Mouse (Mus musculus): Measurements from ENCODE around the gene Usb1. TPM values are rescaled to one million over a fixed set of nuclear protein-coding genes. Genes with fewer than 3 reads are reported as not detected.

The Usb1 gene
- 10 to 100 TPM in 1 of 2 experiments, 1 to 10 TPM in 1; 9.8 to 11.7 TPM for total RNA-seq (2021)

- peak; percentile 89 to 92 for DNase-seq
These were observed at the start of gene Usb1, which contains the start of gene Zfp319 for GRCm38 (mm10) chr8:95331720-95332436. Usb1 (plus strand) TSS chr8:95332284. Zfp319 (minus strand) TSS chr8:95331950.

DNA sequence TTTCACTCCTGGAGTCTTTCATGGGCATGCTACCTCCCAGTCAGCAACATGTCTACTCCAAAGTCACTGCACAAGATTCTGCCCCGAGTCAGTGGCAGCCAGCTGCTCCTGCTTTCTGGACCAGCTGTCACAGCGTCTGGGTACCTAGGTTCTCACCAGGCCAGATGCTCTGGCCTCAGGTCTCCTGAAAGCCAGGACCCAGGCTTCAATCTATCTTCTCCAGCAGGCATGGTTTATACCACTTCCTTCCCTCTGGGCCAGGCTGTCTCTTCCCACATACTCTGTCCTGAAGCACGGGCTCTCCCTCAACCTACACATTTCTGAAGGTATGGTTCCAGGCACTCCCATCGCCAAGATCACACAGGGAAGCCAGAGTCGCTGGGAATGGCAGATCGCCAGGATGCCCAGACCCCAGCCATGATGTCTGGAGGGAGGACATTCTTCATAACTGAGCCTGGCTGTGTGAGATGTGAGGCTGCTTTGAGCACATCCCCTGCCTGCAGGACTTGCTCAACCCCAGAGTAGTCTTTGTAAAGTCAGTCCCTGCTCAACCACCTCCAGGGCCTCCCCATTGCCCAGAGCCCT is 42.9 kb upstream of the Usb1 start:
- DNase-seq = no peak

DNA sequence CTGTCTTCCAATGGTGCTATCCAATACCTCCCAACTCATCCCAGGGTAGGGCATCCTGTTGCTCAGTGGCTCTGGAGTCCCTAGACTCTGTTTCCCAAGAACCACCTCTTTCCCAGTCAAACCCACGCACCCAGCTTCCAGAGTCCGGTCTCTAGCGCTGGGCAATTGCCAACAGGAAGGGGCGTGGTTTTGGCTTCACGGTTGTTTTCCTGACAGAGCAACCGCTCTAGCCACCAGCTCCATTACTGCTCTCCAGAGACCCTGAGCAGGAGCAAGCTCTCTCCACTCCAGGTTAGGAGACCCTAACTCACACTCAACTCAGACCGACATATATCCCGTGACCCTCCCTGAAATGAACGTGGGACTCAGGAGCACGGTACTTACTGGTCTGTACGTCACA is 38.9 kb upstream of the Usb1 start:
- peak; percentile 8 to 21 for DNase-seq

DNA sequence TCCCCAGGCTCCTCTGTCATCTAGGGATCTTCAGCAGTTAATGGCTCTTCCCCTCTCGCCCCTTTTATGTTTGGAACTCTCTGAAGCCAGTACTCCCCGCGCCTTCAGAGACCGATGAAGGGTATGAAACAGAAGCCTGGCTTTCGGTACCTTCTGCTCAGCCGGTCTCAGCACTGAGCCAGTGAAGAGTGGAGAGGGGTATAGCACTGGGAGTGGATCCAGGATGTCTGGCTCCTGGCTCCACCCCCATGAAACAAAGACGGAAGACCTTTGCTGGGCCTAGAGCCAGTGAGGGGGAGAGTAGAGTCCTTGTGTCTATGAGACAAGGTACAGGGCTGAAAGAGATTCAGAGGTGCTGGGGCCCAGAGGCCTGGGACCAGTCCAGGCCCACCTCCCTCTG is 38.2 kb upstream of the Usb1 start:
- DNase-seq = no peak

DNA sequence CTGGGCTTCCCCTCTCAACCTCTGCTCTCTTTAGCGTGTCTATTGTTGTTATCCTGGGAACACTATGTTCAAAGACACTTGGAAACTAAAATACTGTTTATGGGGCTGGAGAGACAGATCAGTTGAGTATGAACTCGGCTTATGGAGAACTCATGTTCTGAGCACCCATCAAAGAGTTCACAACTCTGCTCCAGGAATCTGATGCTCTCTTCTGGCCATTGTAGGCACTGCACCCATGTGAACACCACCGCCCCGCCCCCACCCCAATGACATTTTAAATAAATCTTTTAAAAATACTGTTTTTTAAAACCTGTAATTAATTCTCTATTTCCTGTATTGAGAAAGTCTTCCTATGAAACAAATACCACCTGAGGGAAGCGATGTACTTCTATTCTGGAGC is 29.7 kb upstream of the Usb1 start:
- no peak for DNase-seq

DNA sequence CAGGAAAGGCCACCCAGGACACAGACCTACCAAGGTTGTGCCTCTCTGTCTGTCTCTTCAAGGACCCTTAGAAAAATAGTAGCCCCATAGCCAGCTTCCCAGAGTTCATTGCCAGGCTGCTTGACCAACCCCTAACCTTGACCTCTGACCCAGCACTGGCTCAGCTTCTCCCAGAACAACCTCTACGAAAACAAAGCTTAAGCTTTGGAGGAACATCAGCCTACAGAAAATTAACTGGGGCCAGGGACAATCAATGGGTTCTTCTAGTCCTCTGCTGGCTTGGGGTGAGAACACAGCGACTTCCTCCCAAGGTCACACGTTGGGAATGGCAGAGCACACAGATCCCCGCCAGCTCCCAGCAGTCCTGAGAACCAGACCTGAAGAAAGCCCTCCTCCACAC is 26.6 kb upstream of the Usb1 start:
- no peak for DNase-seq

DNA sequence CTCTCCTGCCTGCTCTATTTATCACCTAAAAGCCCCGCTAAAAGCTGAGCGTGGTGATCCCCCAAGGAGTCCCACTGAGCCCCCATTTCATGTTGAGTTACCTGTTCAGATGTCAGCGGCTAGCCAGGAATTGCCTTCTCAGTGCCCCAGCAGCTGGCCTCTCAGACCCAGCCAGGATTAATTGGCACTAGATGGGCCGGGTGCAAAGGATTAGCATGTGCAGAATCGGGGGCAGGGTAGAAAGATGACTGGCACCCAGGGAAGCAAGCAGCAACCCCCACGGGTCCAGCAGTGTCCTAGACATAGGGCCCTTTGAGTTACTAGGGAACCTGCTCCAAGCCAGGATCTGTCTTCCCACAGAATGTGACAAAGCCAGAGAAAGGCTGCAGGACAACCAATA is 25.7 kb upstream of the Usb1 start, which contains the start of gene Cngb1:
Gene Cngb1 (minus strand): TSS at position 155 of the 400 bp plus-strand sequence.
- DNase-seq = no peak

DNA sequence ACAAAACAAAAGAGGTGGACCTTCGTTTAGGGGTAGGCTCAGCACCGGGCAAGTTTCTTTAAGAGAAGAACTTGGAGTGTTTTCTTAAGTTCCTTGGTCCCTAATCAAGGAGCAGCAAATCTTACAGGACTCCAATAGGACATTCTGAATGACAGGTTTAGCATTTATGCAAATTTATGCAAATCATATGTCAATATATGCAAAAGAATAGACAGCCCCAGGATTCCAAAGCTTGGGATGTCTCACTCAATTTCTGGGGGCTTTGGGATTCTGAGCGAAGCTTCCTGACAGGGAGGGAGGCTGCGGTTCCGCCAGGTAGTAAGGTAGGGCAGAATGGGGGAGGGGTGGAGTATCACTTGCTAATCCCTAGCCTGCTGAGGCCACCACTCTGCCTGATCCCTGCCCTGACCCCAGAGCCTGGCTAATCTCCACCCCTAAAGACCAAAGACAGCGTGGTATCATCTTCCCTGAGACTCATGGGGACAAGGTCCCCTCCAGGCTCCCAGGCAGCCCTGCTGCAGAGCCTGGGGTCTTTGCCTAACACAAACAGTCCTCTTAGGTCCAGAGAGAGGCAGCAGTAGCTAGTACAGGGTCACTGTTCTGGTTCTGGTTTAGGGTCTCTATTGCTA is 21.6 kb upstream of the Usb1 start, which contains the start of gene Tepp:
Gene Tepp (plus strand): TSS at position 225 of the 629 bp plus-strand sequence.
- no peak for DNase-seq

GRCm38 (mm10) chr8:95312836-95313235 is 19.2 kb upstream of the Usb1 start:
- no peak for DNase-seq

- DNase-seq = no peak
These were observed 18.2 kb upstream of the Usb1 start for GRCm38 (mm10) chr8:95313857-95314256.

DNA sequence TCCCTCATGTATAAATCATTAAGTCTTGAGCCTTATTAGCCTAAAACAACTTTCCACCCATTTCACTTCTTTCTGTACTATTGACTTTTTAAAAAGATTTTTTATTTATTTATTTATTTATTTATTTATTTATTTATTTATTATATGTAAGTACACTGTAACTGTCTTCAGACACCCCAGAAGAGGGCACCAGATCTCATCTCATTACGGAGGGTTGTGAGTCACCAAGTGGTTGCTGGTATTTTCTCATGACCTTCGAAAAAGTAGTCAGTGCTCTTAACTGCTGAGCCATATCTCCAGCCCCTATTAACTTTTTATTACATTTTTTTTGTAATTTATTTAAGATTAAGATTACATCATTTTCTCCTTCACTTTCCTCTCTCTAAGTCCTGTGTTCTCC is 17.4 kb upstream of the Usb1 start:
- DNase-seq = no peak

GRCm38 (mm10) chr8:95315350-95315749 is 16.7 kb upstream of the Usb1 start:
- DNase-seq = no peak

- no peak for DNase-seq
These were observed 11.6 kb upstream of the Usb1 start for GRCm38 (mm10) chr8:95320224-95321139.

DNA sequence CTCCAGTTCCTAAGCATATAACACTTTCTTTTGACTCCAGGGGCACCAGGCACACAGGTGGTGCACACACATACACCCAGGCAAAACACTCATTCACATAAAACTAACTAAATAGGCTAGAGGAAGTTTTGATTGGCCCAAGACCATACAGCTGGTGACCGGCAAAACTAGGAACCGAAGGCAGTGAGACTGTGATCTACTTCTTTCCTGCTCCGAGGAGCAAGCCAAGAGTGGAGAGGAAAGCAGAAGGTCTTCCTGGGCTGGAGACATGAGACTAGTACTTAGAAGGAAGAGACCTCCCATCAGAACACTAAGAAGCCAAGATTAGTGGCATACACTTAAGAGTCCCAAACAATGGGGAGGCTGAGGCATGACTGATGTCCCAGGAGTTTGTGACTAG is 8.9 kb upstream of the Usb1 start:
- DNase-seq = no peak

DNA sequence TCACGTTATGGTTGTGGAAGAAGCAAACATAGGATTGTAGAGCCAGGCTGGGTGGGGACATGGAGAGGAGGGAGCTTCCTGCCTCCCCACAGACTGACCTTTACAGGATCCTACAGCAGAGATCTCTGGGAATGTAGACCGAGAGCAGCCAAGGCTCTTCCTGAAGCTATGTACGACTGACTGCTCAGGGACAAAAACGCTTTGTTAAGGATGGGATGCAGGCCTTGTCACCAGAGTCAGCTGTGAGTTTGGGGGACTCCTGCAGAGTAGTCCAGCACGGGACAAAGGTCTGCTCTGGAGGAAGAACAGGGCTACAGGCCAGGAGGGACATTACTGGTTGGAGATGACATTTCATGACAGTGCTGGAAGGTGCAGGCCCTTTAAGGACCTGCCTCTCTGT is 7.4 kb upstream of the Usb1 start:
- no peak for DNase-seq

- DNase-seq = no peak
These were observed 5.3 kb upstream of the Usb1 start for GRCm38 (mm10) chr8:95326822-95327221.

DNA sequence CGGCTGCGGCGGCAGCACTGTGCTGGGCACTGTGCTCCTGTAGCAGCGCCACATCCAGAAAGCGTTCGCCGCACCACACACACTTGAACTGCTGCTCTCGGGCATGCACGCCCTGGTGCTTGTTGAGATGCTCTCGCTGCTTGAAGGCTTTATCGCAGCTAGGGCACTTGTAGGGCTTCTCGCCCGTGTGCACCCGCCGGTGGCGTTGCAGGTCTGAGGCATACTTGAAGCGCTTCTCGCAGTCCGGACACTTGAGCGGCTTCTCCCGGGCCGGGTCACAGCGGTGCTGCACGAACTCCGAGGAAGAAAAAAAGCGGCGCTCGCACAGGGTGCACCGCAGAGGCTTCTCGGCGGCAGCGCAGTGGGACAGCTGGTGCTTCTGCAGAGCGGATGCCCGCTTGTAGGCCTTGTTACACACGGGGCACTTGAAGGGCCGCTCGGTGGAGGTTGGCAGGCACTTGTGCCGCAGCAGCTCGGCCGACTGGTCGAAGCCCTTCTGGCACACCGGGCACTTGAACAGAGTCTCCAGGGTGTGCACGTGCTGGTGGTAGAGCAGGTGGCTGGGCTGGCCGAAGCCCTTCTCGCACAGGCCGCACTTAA is 4.1 kb upstream of the Usb1 start:
- no peak for DNase-seq

DNA sequence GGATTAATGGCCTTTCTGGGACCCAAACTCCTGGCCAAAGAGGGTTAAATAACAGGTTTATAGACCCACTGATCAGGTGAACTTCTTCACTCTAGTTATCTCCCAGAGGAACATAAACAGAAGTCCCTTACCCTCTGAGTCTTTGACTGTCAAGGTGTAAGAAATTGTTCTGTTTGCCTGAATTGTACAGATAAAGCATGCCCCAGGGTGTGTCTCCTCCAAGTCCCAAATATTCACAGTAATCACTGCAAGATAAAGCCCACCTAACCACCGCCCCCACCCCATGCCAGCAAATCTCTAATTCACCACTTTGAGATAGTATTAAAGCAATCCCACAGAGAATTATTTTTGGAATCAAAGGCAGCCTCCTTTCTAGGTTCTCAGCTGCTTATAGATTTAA is 1.7 kb upstream of the Usb1 start:
- no peak for DNase-seq

- DNase-seq = no peak
These were observed 846 bp upstream of the Usb1 start for GRCm38 (mm10) chr8:95331156-95331719.

GRCm38 (mm10) chr8:95332437-95333199 is 534 bp downstream of the Usb1 start:
- no peak for DNase-seq

GRCm38 (mm10) chr8:95335706-95336105 is 3.6 kb downstream of the Usb1 start:
- DNase-seq = no peak
